Mouse (Mus musculus): ENCODE results near the gene Ube2e2. TPM values are rescaled to one million over a fixed set of nuclear protein-coding genes. Genes with fewer than 3 reads are reported as not detected.

Ube2e2 gene
- polyA plus RNA-seq (2012; rRNA removed): 24.6 and 29.2 TPM in 2 replicates

- H3K4me1 ChIP-seq (ENCODE audit: control insufficient read depth, insufficient read depth, low read length): peaks cover 4% of the 10 kb centered on the region; the same call in 1 of the 2 replicates
- H3K4me3 ChIP-seq (ENCODE audit: control insufficient read depth, low read depth, low read length): peak within 1 kb of the TSS; percentile 81
- no peak within 1 kb of the TSS for H3K27ac ChIP-seq (ENCODE audit: control insufficient read depth, insufficient read depth, low read depth, low read length)
Measured at GRCm38 (mm10) chr14:18893947-18894445, at the start of gene Ube2e2. Ube2e2 (minus strand) TSS chr14:18894267.

GRCm38 (mm10) chr14:18940068-18940467 lies 46.0 kb upstream of the Ube2e2 start:
- Histone ChIP-seq H3K4me1 (ENCODE audit: control insufficient read depth, insufficient read depth, low read length) (no peaks in the 10 kb centered on the region), H3K36me3 (ENCODE audit: control insufficient read depth, insufficient read depth, low read length) (no peaks in the 10 kb centered on the region), H3K4me3 (ENCODE audit: control insufficient read depth, low read depth, low read length) (no peak overlapping the region), H3K27me3 (ENCODE audit: control insufficient read depth, insufficient read depth, low read length) (no peaks in the 10 kb centered on the region), H3K27ac (ENCODE audit: control insufficient read depth, insufficient read depth, low read depth, low read length) (no peak overlapping the region)
- TF ChIP-seq POLR2A (IDR thresholded peaks at IDR 0.05; ENCODE audit: control insufficient read depth, low read depth, low read length): no peak
- TF ChIP-seq CTCF (IDR thresholded peaks at IDR 0.05; ENCODE audit: control insufficient read depth, insufficient read depth, insufficient replicate concordance, low read depth, low read length): no peak

More at GRCm38 (mm10) chr14:18893947-18894445, at the start of gene Ube2e2:
- TF ChIP-seq CTCF (IDR thresholded peaks at IDR 0.05; ENCODE audit: control insufficient read depth, insufficient read depth, insufficient replicate concordance, low read depth, low read length): no peak
- TF ChIP-seq POLR2A (IDR thresholded peaks at IDR 0.05; ENCODE audit: control insufficient read depth, low read depth, low read length): no peak; the same call in 1 of the 2 replicates
- H3K36me3 ChIP-seq (ENCODE audit: control insufficient read depth, insufficient read depth, low read length): no peaks in the 10 kb centered on the region
- no peaks in the 10 kb centered on the region for H3K27me3 ChIP-seq (ENCODE audit: control insufficient read depth, insufficient read depth, low read length)

- TF ChIP-seq CTCF (IDR thresholded peaks at IDR 0.05; ENCODE audit: control insufficient read depth, insufficient read depth, insufficient replicate concordance, low read depth, low read length) (no peak), POLR2A (IDR thresholded peaks at IDR 0.05; ENCODE audit: control insufficient read depth, low read depth, low read length) (no peak)
Measured at GRCm38 (mm10) chr14:18903553-18903952, 9.5 kb upstream of the Ube2e2 start.

GRCm38 (mm10) chr14:18893121-18893946 lies 733 bp downstream of the Ube2e2 start:
- peaks cover 4% of the 10 kb centered on the region; the same call in 1 of the 2 replicates for H3K4me1 ChIP-seq (ENCODE audit: control insufficient read depth, insufficient read depth, low read length)
- peak overlapping the region; percentile 81 for H3K4me3 ChIP-seq (ENCODE audit: control insufficient read depth, low read depth, low read length)
- TF ChIP-seq POLR2A (IDR thresholded peaks at IDR 0.05; ENCODE audit: control insufficient read depth, low read depth, low read length) (0 out of 2 replicates have a peak, but pooled peaks have one; percentile 32), CTCF (IDR thresholded peaks at IDR 0.05; ENCODE audit: control insufficient read depth, insufficient read depth, insufficient replicate concordance, low read depth, low read length) (no peak)
- H3K27ac ChIP-seq (ENCODE audit: control insufficient read depth, insufficient read depth, low read depth, low read length): no peak overlapping the region
- H3K36me3 ChIP-seq (ENCODE audit: control insufficient read depth, insufficient read depth, low read length): no peaks in the 10 kb centered on the region
- H3K27me3 ChIP-seq (ENCODE audit: control insufficient read depth, insufficient read depth, low read length): no peaks in the 10 kb centered on the region

More at GRCm38 (mm10) chr14:18903553-18903952, 9.5 kb upstream of the Ube2e2 start:
- H3K36me3 ChIP-seq (ENCODE audit: control insufficient read depth, insufficient read depth, low read length): no peaks in the 10 kb centered on the region
- no peak overlapping the region for H3K4me3 ChIP-seq (ENCODE audit: control insufficient read depth, low read depth, low read length)
- no peaks in the 10 kb centered on the region for H3K27me3 ChIP-seq (ENCODE audit: control insufficient read depth, insufficient read depth, low read length)
- H3K4me1 ChIP-seq (ENCODE audit: control insufficient read depth, insufficient read depth, low read length): no peaks in the 10 kb centered on the region
- H3K27ac ChIP-seq (ENCODE audit: control insufficient read depth, insufficient read depth, low read depth, low read length): no peak overlapping the region

GRCm38 (mm10) chr14:18889571-18889970 lies 4.5 kb downstream of the Ube2e2 start:
- Histone ChIP-seq H3K36me3 (ENCODE audit: control insufficient read depth, insufficient read depth, low read length) (no peaks in the 10 kb centered on the region), H3K27ac (ENCODE audit: control insufficient read depth, insufficient read depth, low read depth, low read length) (no peak overlapping the region), H3K4me1 (ENCODE audit: control insufficient read depth, insufficient read depth, low read length) (peaks cover 4% of the 10 kb centered on the region; the same call in 1 of the 2 replicates), H3K4me3 (ENCODE audit: control insufficient read depth, low read depth, low read length) (no peak overlapping the region), H3K27me3 (ENCODE audit: control insufficient read depth, insufficient read depth, low read length) (no peaks in the 10 kb centered on the region)
- TF ChIP-seq POLR2A (IDR thresholded peaks at IDR 0.05; ENCODE audit: control insufficient read depth, low read depth, low read length): no peak
- no peak for TF ChIP-seq CTCF (IDR thresholded peaks at IDR 0.05; ENCODE audit: control insufficient read depth, insufficient read depth, insufficient replicate concordance, low read depth, low read length)

GRCm38 (mm10) chr14:18882493-18882892 lies 11.6 kb downstream of the Ube2e2 start:
- no peak for TF ChIP-seq POLR2A (IDR thresholded peaks at IDR 0.05; ENCODE audit: control insufficient read depth, low read depth, low read length)
- no peak for TF ChIP-seq CTCF (IDR thresholded peaks at IDR 0.05; ENCODE audit: control insufficient read depth, insufficient read depth, insufficient replicate concordance, low read depth, low read length)
- Histone ChIP-seq H3K4me1 (ENCODE audit: control insufficient read depth, insufficient read depth, low read length) (no peaks in the 10 kb centered on the region), H3K27ac (ENCODE audit: control insufficient read depth, insufficient read depth, low read depth, low read length) (no peak overlapping the region), H3K4me3 (ENCODE audit: control insufficient read depth, low read depth, low read length) (no peak overlapping the region), H3K36me3 (ENCODE audit: control insufficient read depth, insufficient read depth, low read length) (no peaks in the 10 kb centered on the region), H3K27me3 (ENCODE audit: control insufficient read depth, insufficient read depth, low read length) (no peaks in the 10 kb centered on the region)

GRCm38 (mm10) chr14:18870716-18871115 lies 23.4 kb downstream of the Ube2e2 start:
- H3K27ac ChIP-seq (ENCODE audit: control insufficient read depth, insufficient read depth, low read depth, low read length): no peak overlapping the region
- H3K27me3 ChIP-seq (ENCODE audit: control insufficient read depth, insufficient read depth, low read length): no peaks in the 10 kb centered on the region
- no peaks in the 10 kb centered on the region for H3K4me1 ChIP-seq (ENCODE audit: control insufficient read depth, insufficient read depth, low read length)
- no peaks in the 10 kb centered on the region for H3K36me3 ChIP-seq (ENCODE audit: control insufficient read depth, insufficient read depth, low read length)
- H3K4me3 ChIP-seq (ENCODE audit: control insufficient read depth, low read depth, low read length): no peak overlapping the region
- TF ChIP-seq CTCF (IDR thresholded peaks at IDR 0.05; ENCODE audit: control insufficient read depth, insufficient read depth, insufficient replicate concordance, low read depth, low read length): no peak

Data from testis, adult 2 months (tissue).